Mouse (Mus musculus): ENCODE results near the gene Xaf1. TPM values are rescaled to one million over a fixed set of nuclear protein-coding genes. Genes with fewer than 3 reads are reported as not detected.
"Not testable (repeated sequence)": the region's sequence is repeated elsewhere in the genome, so short reads cannot be mapped to it uniquely, and the experiment has no call there.

The Xaf1 gene
- polyA plus RNA-seq, 1 experiment from 2014 or later: 1.3 TPM

DNA sequence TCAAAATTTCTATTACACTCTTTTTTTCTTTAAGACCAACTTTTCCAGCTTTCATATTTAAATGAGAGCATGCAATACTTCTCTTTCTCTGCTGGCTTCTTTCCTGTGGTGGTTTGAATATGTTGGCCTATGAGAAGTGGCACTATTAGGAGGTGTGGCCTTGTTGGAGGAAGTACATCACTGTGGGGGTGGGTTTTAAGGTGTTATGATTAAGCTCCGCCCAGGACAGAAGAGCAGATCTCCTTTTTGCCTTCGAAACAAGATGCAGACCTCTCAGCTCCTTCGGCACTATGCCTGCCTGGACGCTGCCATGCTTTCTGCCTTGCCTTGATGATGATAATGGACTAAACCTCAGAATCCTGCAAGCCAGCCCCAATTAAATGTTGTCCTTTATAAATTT lies 24.3 kb downstream of the Xaf1 start:
- Histone ChIP-seq H3K4me2 (ENCODE audit: low read depth) (no peak overlapping the region), H3K9ac (ENCODE audit: low read length) (no peak overlapping the region), H3K27me3 (ENCODE audit: control insufficient read depth, insufficient read depth, low read length) (no peaks in the 10 kb centered on the region), H3K27ac (ENCODE audit: low read depth, low read length) (no peak overlapping the region), H3K4me3 (ENCODE audit: low read depth, low read length) (no peak overlapping the region), H3K36me3 (ENCODE audit: control insufficient read depth, insufficient read depth, low read length) (no peaks in the 10 kb centered on the region), H3K9me3 (ENCODE audit: control insufficient read depth, low read length) (no peaks in the 10 kb centered on the region), H3K4me1 (ENCODE audit: control insufficient read depth, insufficient read depth, low read length) (no peaks in the 10 kb centered on the region)
- 87% methylated on average over 4 of the region's 4 CpGs for WGBS
- DNase-seq (ENCODE audit: low spot score): no peak
- no peak for ATAC-seq (ENCODE audit: insufficient read depth, low FRiP score, low TSS enrichment)

DNA sequence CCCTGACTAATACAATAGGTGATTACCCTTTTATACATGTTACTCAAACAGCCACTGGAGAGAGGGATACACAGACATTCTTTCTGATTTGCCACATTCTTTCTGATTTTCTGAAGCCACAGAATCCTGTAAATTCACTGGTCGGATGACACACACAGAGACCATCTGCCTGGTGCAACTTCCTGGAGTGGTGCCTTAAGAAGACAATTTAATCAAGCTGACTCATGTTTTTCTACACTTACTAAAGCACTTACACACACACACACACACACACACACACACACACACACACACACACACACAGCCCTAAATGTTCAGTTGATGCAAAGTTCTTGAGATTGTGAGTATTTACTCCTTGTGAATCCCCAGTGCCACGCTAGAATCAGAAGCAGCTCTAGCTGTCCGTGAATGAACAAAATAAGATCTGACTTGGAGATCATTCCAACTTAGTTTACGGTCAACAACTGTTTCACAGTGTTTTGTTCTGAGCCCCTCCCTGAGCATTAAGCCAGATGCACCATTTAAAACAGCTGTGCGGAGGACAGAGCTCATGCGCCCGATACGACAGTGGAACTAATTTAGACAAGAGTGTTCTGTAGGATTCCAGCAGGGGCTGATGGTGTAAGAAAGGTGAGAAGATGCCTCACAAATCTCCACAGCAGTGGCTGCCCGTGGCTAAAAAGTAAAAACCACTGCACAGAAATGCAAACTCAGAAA lies 31.7 kb downstream of the Xaf1 start:
- Histone ChIP-seq H3K27ac (ENCODE audit: low read depth, low read length) (no peak overlapping the region), H3K9ac (ENCODE audit: low read length) (no peak overlapping the region), H3K27me3 (ENCODE audit: control insufficient read depth, insufficient read depth, low read length) (no peaks in the 10 kb centered on the region), H3K4me3 (ENCODE audit: low read depth, low read length) (no peak overlapping the region), H3K4me1 (ENCODE audit: control insufficient read depth, insufficient read depth, low read length) (no peaks in the 10 kb centered on the region), H3K9me3 (ENCODE audit: control insufficient read depth, low read length) (no peaks in the 10 kb centered on the region), H3K36me3 (ENCODE audit: control insufficient read depth, insufficient read depth, low read length) (no peaks in the 10 kb centered on the region), H3K4me2 (ENCODE audit: low read depth) (no peak overlapping the region)
- no peak for DNase-seq (ENCODE audit: low spot score)
- ATAC-seq (ENCODE audit: insufficient read depth, low FRiP score, low TSS enrichment): no peak
- whole genome bisulfite sequencing: 71% methylated on average over 9 of the region's 9 CpGs

- no peak overlapping the region for H3K4me2 ChIP-seq (ENCODE audit: low read depth)
- H3K4me1 ChIP-seq (ENCODE audit: control insufficient read depth, insufficient read depth, low read length): no peaks in the 10 kb centered on the region
- ATAC-seq (ENCODE audit: insufficient read depth, low FRiP score, low TSS enrichment) (no peak), DNase-seq (ENCODE audit: low spot score) (no peak)
- no peaks in the 10 kb centered on the region for H3K36me3 ChIP-seq (ENCODE audit: control insufficient read depth, insufficient read depth, low read length)
- 84% methylated on average over 4 of the region's 4 CpGs for WGBS
- no peak overlapping the region for H3K27ac ChIP-seq (ENCODE audit: low read depth, low read length)
- H3K9me3 ChIP-seq (ENCODE audit: control insufficient read depth, low read length): no peaks in the 10 kb centered on the region
- H3K9ac ChIP-seq (ENCODE audit: low read length): no peak overlapping the region
- no peak overlapping the region for H3K4me3 ChIP-seq (ENCODE audit: low read depth, low read length)
- H3K27me3 ChIP-seq (ENCODE audit: control insufficient read depth, insufficient read depth, low read length): no peaks in the 10 kb centered on the region
Measured at GRCm38 (mm10) chr11:72334653-72335052, 33.2 kb downstream of the Xaf1 start.

DNA sequence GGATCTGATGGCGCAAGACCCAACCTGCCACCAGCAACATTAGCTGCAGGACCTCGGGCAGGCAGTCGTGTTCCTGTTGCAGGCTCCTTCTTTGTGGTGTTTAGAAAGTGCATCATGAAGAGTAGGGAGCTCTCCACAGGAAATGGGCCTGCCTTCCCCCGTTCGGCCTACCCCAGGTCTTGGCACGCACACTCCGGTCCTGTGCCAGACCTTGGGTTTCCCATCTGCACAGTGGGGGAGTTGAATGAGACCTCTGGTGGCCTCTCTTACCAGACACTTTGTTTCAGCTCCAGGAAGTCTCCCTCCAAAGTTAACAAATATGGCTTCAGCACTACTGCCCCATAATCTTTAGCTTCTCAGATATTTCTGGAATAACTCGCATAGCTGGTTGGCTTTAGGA lies 35.3 kb downstream of the Xaf1 start:
- H3K4me3 ChIP-seq (ENCODE audit: low read depth, low read length): no peak overlapping the region
- ATAC-seq (ENCODE audit: insufficient read depth, low FRiP score, low TSS enrichment) (no peak), DNase-seq (ENCODE audit: low spot score) (no peak)
- no peak overlapping the region for H3K4me2 ChIP-seq (ENCODE audit: low read depth)
- no peaks in the 10 kb centered on the region for H3K9me3 ChIP-seq (ENCODE audit: control insufficient read depth, low read length)
- H3K27ac ChIP-seq (ENCODE audit: low read depth, low read length): no peak overlapping the region
- no peak overlapping the region for H3K9ac ChIP-seq (ENCODE audit: low read length)
- no peaks in the 10 kb centered on the region for H3K36me3 ChIP-seq (ENCODE audit: control insufficient read depth, insufficient read depth, low read length)
- no peaks in the 10 kb centered on the region for H3K4me1 ChIP-seq (ENCODE audit: control insufficient read depth, insufficient read depth, low read length)
- WGBS: 88% methylated on average over 8 of the region's 8 CpGs
- H3K27me3 ChIP-seq (ENCODE audit: control insufficient read depth, insufficient read depth, low read length): no peaks in the 10 kb centered on the region

DNA sequence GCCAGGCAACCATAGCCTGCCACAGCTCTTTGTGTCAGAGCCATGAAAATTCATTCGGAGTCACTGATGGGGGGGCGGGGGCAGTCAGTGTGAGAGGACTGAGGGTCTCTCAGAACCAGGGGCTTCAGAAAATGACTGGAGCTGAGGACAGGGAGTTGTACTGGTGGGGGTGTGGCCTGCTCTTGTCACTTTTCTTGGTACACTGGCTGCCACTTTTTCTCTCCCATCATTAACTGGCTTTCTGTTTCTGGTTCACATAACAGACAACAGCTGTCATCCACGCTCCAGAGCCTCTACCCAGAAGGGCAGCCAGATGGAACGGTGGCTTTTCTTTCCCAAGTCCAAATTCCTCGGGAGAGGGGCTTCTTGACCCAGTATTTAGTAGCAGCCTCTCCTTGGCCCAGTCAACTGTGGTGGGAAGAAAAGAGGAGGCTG lies 37.0 kb downstream of the Xaf1 start:
- H3K9ac ChIP-seq (ENCODE audit: low read length): no peak overlapping the region
- H3K9me3 ChIP-seq (ENCODE audit: control insufficient read depth, low read length): no peaks in the 10 kb centered on the region
- DNase-seq (ENCODE audit: low spot score) (peak; percentile 37), ATAC-seq (ENCODE audit: insufficient read depth, low FRiP score, low TSS enrichment) (no peak)
- H3K4me1 ChIP-seq (ENCODE audit: control insufficient read depth, insufficient read depth, low read length): no peaks in the 10 kb centered on the region
- no peaks in the 10 kb centered on the region for H3K36me3 ChIP-seq (ENCODE audit: control insufficient read depth, insufficient read depth, low read length)
- no peak overlapping the region for H3K4me2 ChIP-seq (ENCODE audit: low read depth)
- no peaks in the 10 kb centered on the region for H3K27me3 ChIP-seq (ENCODE audit: control insufficient read depth, insufficient read depth, low read length)
- H3K4me3 ChIP-seq (ENCODE audit: low read depth, low read length): no peak overlapping the region
- 41% methylated on average over 5 of the region's 5 CpGs for WGBS
- H3K27ac ChIP-seq (ENCODE audit: low read depth, low read length): no peak overlapping the region

DNA sequence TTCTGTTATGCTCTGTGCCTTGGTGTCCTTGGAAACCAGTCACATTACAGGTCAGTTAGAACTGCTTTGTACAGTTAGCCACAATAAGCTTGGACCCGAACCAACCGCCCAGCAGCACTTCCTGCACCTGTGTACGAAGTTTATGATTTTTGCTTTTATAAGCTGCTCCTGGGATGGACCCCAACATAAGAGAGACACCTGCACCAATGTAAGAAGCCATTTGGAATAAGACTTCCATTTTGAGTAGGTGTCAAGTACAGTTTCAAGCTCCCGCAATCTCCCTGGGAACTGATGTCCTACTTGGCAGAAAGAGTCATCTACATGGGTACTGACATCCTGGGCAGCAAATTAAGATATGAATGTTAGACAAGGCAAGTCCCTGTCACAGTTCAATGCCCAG lies 38.3 kb downstream of the Xaf1 start:
- no peak for ATAC-seq (ENCODE audit: insufficient read depth, low FRiP score, low TSS enrichment)
- no peaks in the 10 kb centered on the region for H3K4me1 ChIP-seq (ENCODE audit: control insufficient read depth, insufficient read depth, low read length)
- no peaks in the 10 kb centered on the region for H3K36me3 ChIP-seq (ENCODE audit: control insufficient read depth, insufficient read depth, low read length)
- 87% methylated on average over 4 of the region's 4 CpGs for WGBS
- no peak overlapping the region for H3K27ac ChIP-seq (ENCODE audit: low read depth, low read length)
- no peaks in the 10 kb centered on the region for H3K27me3 ChIP-seq (ENCODE audit: control insufficient read depth, insufficient read depth, low read length)
- no peak overlapping the region for H3K4me2 ChIP-seq (ENCODE audit: low read depth)
- no peak for DNase-seq (ENCODE audit: low spot score)
- H3K4me3 ChIP-seq (ENCODE audit: low read depth, low read length): no peak overlapping the region
- no peak overlapping the region for H3K9ac ChIP-seq (ENCODE audit: low read length)
- no peaks in the 10 kb centered on the region for H3K9me3 ChIP-seq (ENCODE audit: control insufficient read depth, low read length)

DNA sequence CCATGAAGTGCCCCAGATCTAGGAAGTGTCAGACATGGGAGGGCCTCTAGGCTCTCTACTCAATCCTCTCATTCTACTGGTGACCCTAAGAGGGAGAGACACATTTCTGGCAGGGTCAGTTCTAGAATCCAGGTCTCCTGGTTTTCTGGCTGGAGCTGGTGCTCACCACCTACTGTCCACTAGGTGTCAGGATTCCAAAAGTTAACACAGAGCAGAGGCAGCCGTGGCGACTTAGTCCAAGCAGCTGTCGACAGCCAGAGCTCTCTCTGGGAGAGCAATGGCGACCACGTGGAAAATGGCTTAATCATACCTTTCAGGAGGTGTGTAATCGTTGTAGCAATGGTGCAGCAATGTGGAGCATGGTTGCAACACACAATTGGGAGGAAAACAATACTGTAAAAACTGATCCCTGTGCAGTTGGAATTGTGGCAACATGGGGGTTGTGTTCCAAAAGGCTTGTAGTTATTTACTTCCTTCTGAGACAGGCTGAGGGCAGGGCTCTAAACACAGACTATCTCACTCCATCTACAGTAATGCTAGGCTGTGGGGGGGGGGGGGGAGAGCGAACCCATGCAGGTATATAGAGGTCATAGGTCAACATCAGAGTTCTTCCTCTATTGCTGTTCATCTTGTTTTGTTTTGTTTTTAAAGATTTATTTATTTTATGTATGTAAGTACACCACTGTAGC lies 41.3 kb downstream of the Xaf1 start:
- no peak overlapping the region for H3K27ac ChIP-seq (ENCODE audit: low read depth, low read length)
- H3K36me3 ChIP-seq (ENCODE audit: control insufficient read depth, insufficient read depth, low read length): no peaks in the 10 kb centered on the region
- H3K4me2 ChIP-seq (ENCODE audit: low read depth): no peak overlapping the region
- no peaks in the 10 kb centered on the region for H3K27me3 ChIP-seq (ENCODE audit: control insufficient read depth, insufficient read depth, low read length)
- DNase-seq (ENCODE audit: low spot score): peak; percentile 75
- H3K4me1 ChIP-seq (ENCODE audit: control insufficient read depth, insufficient read depth, low read length): no peaks in the 10 kb centered on the region
- peak; percentile 78 for ATAC-seq (ENCODE audit: insufficient read depth, low FRiP score, low TSS enrichment)
- 13% methylated on average over 7 of the region's 7 CpGs for WGBS
- no peaks in the 10 kb centered on the region for H3K9me3 ChIP-seq (ENCODE audit: control insufficient read depth, low read length)
- H3K4me3 ChIP-seq (ENCODE audit: low read depth, low read length): no peak overlapping the region
- no peak overlapping the region for H3K9ac ChIP-seq (ENCODE audit: low read length)

- WGBS: 92% methylated on average over 5 of the region's 5 CpGs
- H3K4me2 ChIP-seq (ENCODE audit: low read depth); H3K4me1 ChIP-seq (ENCODE audit: control insufficient read depth, insufficient read depth, low read length): not testable (repeated sequence)
Measured at GRCm38 (mm10) chr11:72343238-72343625, 41.8 kb downstream of the Xaf1 start.

DNA sequence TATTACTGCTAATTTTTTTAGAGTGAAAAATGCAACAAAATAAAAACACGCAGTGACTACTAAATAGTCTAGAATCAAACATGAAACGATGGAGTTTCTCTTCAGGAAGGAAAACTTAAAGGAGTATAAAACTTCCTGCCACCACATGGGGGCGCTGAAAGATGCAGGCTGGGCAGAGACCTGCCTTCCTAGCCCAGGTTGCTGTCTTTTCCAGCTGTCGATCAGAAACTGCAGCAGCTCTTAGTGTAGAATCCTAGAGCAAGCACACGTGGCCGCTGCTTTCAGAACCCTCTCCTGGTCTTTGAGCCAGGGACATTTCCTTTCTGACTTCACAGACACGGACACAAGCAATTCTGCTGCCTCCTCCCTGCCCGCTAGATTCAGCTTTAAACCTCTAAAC lies 42.5 kb downstream of the Xaf1 start:
- no peak overlapping the region for H3K27ac ChIP-seq (ENCODE audit: low read depth, low read length)
- no peaks in the 10 kb centered on the region for H3K27me3 ChIP-seq (ENCODE audit: control insufficient read depth, insufficient read depth, low read length)
- 25% methylated on average over 8 of the region's 8 CpGs for WGBS
- H3K4me2 ChIP-seq (ENCODE audit: low read depth): no peak overlapping the region
- no peaks in the 10 kb centered on the region for H3K9me3 ChIP-seq (ENCODE audit: control insufficient read depth, low read length)
- peak; percentile 53 for DNase-seq (ENCODE audit: low spot score)
- H3K36me3 ChIP-seq (ENCODE audit: control insufficient read depth, insufficient read depth, low read length): no peaks in the 10 kb centered on the region
- no peak overlapping the region for H3K4me3 ChIP-seq (ENCODE audit: low read depth, low read length)
- H3K9ac ChIP-seq (ENCODE audit: low read length): no peak overlapping the region
- ATAC-seq (ENCODE audit: insufficient read depth, low FRiP score, low TSS enrichment): no peak
- H3K4me1 ChIP-seq (ENCODE audit: control insufficient read depth, insufficient read depth, low read length): no peaks in the 10 kb centered on the region

More at GRCm38 (mm10) chr11:72343238-72343625, 41.8 kb downstream of the Xaf1 start:
- DNase-seq (ENCODE audit: low spot score); ATAC-seq (ENCODE audit: insufficient read depth, low FRiP score, low TSS enrichment); H3K4me3 ChIP-seq (ENCODE audit: low read depth, low read length); H3K27me3 ChIP-seq (ENCODE audit: control insufficient read depth, insufficient read depth, low read length); H3K9ac ChIP-seq (ENCODE audit: low read length); H3K27ac ChIP-seq (ENCODE audit: low read depth, low read length); H3K9me3 ChIP-seq (ENCODE audit: control insufficient read depth, low read length); H3K36me3 ChIP-seq (ENCODE audit: control insufficient read depth, insufficient read depth, low read length): not testable (repeated sequence)
